Mouse (Mus musculus): ENCODE measurements around the gene Gjb4. TPM values are rescaled to one million over a fixed set of nuclear protein-coding genes. Genes with fewer than 3 reads are reported as not detected.

Gjb4 gene
- polyA plus RNA-seq (2014; fragmentation: Illumina TruSeq; extraction: RNeasy Lipid Tissue Mini Kit (QIAGEN cat#74804)), result not detected

GRCm38 (mm10) chr4:127353951-127354438, at the start of gene Gjb4:
Gene Gjb4 (minus strand): TSS chr4:127354081.

GRCm38 (mm10) chr4:127358018-127358417, 4.1 kb upstream of the Gjb4 start, which contains the start of gene Gjb5:
Gene Gjb5 (minus strand): TSS chr4:127358181.

DNA sequence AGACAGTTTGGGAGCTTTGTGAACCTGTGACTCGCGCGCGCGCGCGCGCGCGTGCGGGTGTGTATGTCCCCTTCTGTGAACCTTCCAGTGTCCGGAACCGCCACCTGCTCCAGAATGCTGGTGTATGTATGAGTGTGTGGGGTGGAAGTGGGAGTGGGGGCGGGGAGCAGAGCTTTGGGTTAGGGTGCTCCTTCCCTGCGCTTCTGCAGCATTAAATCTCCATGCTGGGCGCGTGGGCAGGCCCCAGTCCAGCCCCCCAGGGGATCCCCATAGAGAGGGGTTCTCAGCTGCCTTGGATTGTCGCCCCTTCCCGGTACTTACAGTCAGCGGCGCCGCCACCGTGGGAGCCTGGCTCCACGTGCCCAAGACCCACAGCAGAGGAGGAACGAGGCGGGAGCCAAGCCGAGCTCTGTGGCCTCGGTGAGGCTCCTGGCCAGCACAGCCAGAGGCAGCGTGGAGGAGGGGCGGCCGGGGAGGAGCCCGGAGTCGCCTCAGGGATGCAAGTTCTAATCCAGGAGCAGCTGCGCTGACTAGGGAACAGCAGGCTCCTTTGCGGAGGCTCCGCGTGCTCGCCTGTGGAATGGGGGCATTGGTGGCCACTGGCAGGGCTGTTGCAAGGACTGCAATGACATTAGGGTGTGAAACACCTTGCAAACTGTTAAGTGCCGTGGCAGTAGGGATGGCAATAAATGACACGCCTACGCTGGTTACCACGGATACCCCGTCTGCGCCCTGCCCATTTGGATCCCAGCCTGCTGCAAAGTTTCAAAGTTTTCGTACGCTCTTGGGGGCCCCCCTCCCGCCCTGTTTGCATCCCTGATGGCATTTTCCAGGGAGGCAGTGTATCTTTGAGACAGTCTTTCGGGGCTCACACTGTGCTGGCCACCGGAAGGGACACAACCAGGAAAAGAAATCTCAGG, 23.4 kb downstream of the Gjb4 start, which contains the start of gene Gjb3:
TSS of gene Gjb3 (minus strand) at position 664 of the 920 bp plus-strand sequence.

DNA sequence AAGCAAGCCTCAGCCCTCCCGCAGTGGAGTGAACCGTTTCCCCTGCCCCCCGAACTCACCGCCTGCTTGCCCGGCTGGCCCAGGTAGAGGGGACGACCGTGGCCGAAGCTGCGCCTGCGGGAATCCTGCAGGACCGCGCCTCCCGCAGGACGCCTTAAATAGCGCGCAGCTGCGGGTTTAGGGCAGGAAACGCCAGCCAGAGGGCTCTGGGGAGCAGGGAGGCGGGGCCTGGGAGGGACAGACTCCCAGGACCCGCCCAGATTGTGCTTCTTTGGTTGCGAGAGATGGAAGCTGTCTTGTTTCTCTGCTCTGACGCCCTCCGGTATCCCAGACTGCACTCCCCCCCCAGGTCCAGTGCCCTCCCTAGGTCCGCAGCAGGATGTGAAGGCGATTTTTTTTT, 40.0 kb downstream of the Gjb4 start, which contains the start of gene Gja4:
TSS of gene Gja4 (minus strand) at position 179 of the 400 bp plus-strand sequence.

Other genes with a start within 250 kb of the Gjb4 start
- gene Tmem35b, start 230.4 kb downstream of the Gjb4 start, polyA plus RNA-seq (2014; fragmentation: Illumina TruSeq; extraction: RNeasy Lipid Tissue Mini Kit (QIAGEN cat#74804)), result 23.5 TPM
- gene Dlgap3, start 184.9 kb downstream of the Gjb4 start, polyA plus RNA-seq (2014; fragmentation: Illumina TruSeq; extraction: RNeasy Lipid Tissue Mini Kit (QIAGEN cat#74804)), result not detected
- gene Smim12, start 110.3 kb downstream of the Gjb4 start, polyA plus RNA-seq (2014; fragmentation: Illumina TruSeq; extraction: RNeasy Lipid Tissue Mini Kit (QIAGEN cat#74804)), result 2.1 TPM
- not detected for gene Gja4, start 40.0 kb downstream of the Gjb4 start, polyA plus RNA-seq (2014; fragmentation: Illumina TruSeq; extraction: RNeasy Lipid Tissue Mini Kit (QIAGEN cat#74804))
- gene Gjb3, start 23.2 kb downstream of the Gjb4 start, polyA plus RNA-seq (2014; fragmentation: Illumina TruSeq; extraction: RNeasy Lipid Tissue Mini Kit (QIAGEN cat#74804)), result not detected
- not detected for gene Gjb5, start 4.1 kb upstream of the Gjb4 start, polyA plus RNA-seq (2014; fragmentation: Illumina TruSeq; extraction: RNeasy Lipid Tissue Mini Kit (QIAGEN cat#74804))